28 mouse cellular contexts compared by ENCODE assay signal in the genomic region with DNA sequence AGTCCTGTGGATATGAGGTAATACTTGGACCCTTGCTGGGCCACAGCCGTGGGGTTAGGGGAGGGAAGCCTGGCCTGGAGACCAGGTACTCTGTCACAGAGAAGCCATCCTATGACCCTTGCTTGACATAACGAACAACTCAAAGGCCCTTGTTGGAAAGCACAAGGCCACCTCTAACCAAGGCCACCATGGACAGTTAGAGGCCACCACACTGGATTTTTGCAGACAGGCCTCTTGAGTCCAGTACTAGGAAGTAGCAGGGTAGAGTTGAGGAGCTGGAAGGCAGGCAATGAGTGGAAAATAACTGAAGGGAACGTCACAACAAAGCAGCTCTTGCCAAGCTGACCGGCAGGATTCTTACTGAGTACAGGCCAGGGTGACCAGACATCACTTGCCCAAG. TPM values are rescaled to one million over a fixed set of nuclear protein-coding genes. Genes with fewer than 3 reads are reported as not detected.
"Had no signal": no experiment of that assay in that cellular context is flagged by ENCODE, and none has a peak within 500 bp of the region (broad histone marks: within the 10 kb centered on the region; RNA-seq: fewer than 3 reads in every experiment).

No protein-coding gene starts in this region.

- H3K4me1 ChIP-seq: midbrain, embryonic 13.5 days had no signal

- ATAC-seq: liver, postnatal 0 days; lung, postnatal 0 days; midbrain, embryonic 13.5 days; midbrain, embryonic 16.5 days had no signal

- DNase-seq: kidney, postnatal 10 days; kidney, postnatal 36 days; left cerebral cortex, postnatal 4 days; liver, postnatal 0 days; lung, embryonic 14.5 days; retina, postnatal 1 day; right cerebral cortex, postnatal 25 days; thymus, adult 18-20 months; thymus, postnatal 36 days had no signal

- H3K4me2 ChIP-seq: limb, embryonic 12.5 days; limb, embryonic 15.5 days; liver, embryonic 11.5 days; lung, embryonic 14.5 days; midbrain, embryonic 13.5 days; neural tube, embryonic 13.5 days had no signal

- H3K9ac ChIP-seq: limb, embryonic 12.5 days; limb, embryonic 15.5 days; liver, embryonic 14.5 days; liver, postnatal 0 days; lung, embryonic 14.5 days; midbrain, embryonic 13.5 days; neural tube, embryonic 13.5 days had no signal

- H3K27me3 ChIP-seq: limb, embryonic 12.5 days; limb, embryonic 15.5 days; midbrain, embryonic 13.5 days; neural tube, embryonic 13.5 days had no signal

- H3K9me3 ChIP-seq: limb, embryonic 15.5 days; midbrain, embryonic 13.5 days; neural tube, embryonic 13.5 days had no signal

- H3K4me3 ChIP-seq: limb, embryonic 12.5 days; limb, embryonic 15.5 days; midbrain, embryonic 10.5 days; midbrain, embryonic 13.5 days; myocyte; neural tube, embryonic 13.5 days had no signal

- H3K27ac ChIP-seq: limb, embryonic 12.5 days; limb, embryonic 15.5 days; liver, embryonic 14.5 days; macrophage; midbrain, embryonic 10.5 days; midbrain, embryonic 13.5 days; neural tube, embryonic 13.5 days had no signal

- H3K36me3 ChIP-seq: limb, embryonic 15.5 days; midbrain, embryonic 10.5 days; midbrain, embryonic 13.5 days; neural tube, embryonic 13.5 days had no signal

RNA-seq across cellular contexts. Expression of a gene that starts 9.0 kb away (rescaled TPM):
- total RNA-seq: monocyte, adult 5-6 weeks had no signal

RNA-seq across cellular contexts. Expression of a gene that starts 35.8 kb away (rescaled TPM):
- total RNA-seq: layer of hippocampus, adult 18-20 months; layer of hippocampus, postnatal 14 days; left cerebral cortex, adult 8-10 months; left cerebral cortex, postnatal 14 days; left cerebral cortex, postnatal 4 days; megakaryocyte, adult 5-6 weeks; monocyte, adult 5-6 weeks; neutrophil, adult 5-6 weeks had no signal
- polyA plus RNA-seq: macrophage; midbrain, embryonic 13.5 days; myocyte; neural tube, embryonic 13.5 days; spleen, adult 2 months had no signal
